Mouse (Mus musculus): Measurements from ENCODE around the gene Hoxa6.

Gene Hoxa6

GRCm38 (mm10) chr6:52214271-52214670, 5.7 kb upstream of the Hoxa6 start:
- peak; percentile 40 for DNase-seq (ENCODE audit: low spot score)

DNA sequence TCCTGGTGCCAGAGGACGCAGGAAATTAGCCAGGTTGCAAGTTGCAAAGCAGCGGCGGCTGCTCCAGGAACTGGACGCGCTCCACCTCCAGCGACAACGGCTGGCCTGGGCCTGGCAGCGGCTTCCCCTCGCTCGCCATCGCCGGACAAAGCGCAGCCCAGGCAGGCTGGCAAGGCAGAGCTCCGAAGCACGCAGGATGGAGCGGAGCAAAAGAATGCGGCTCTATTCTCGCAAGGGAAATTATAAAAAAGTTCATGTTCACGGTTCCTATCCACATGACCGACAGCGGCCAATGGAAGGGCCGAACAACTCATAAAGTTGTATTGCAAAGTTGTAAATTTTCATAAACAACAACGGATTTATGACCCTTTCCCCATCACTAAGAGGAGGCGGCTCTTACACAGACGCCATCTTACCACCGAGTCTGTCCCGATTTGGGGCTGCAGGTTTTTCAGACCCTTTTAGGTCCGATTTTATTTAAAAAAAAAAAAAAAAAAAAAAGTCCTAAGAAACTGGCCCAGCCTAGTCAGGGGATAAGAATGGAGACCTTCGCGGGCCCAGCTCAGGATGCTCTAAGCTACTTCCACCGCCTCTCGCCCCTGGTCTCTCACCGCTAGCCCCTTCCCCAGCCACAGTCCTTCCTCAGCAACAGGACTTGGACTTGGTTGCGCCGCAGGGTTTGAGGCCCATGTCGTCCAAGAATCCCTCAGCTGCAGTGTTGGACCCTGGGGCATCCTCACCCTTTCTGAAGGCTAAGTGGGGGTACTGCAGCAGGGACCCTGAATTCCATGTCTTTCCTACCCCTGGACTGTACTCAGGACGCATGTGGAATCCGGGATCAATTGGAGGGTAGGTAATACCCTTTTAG, 4.8 kb upstream of the Hoxa6 start, which contains the start of the genes Hoxa3 and Gm28308:
TSS of gene Hoxa3 (minus strand) at position 218 of the 868 bp plus-strand sequence.
TSS of gene Gm28308 (minus strand) at position 221 of the 868 bp plus-strand sequence.
- peak; percentile 91 for DNase-seq (ENCODE audit: low spot score)

- peak; percentile 87 for DNase-seq (ENCODE audit: low spot score)
Measured at GRCm38 (mm10) chr6:52212556-52213118, 4.1 kb upstream of the Hoxa6 start.

DNA sequence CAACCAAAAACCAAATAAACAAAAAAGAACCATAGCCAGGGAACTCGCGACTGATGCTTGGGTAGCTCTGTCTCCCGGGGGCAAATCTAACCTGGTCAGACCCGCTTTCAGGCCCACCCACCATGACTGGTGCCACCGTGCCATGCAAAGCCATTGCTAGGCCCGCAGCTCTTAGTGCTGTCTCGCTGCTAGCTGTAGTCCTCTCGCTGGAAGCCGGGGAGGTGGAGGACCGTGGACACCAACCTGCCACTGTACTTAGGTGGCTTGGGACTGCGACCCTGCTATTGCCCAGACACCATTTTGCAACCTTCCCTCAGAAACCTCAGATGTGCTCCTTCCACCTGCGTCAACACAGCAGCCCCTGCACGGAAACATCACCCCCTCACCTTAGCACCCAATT, 3.4 kb upstream of the Hoxa6 start:
- peak; percentile 52 for DNase-seq (ENCODE audit: low spot score)

DNA sequence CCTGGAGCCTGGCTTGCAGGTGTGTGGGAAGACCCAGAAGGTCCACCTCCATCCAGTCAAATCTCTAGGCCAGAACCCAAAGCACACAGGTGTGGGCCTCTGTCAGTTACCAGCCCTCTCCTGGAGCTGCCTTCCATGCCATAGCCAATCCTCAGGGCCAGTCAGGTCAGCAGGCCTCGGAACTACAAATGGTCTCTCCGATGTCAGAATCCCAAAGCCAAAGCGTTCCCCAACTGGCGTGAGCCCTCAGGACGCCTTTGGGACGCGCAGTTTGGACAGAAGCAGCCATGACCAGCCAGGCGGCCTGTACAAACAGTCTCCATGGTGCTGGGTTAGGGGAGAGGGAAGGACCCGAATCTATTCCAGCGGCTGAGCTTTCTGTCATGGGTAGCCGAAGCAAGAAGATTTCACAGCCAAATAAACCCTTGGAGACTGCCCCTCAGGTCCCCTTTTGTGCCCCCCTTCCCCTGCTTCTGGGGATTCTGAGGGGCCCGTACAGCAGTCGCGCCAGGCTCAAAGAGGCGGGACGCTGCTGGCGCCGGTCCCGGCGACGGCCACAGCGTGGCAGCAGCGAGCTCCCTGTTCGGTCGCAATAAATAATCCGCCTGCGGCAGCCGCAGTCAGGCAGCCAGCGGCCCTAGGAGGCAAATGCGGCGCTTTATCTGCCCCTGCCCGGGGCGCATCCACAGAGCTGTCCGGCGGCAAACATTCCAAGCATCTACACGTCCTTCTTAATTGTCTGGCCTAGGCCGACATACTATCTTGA, 2.8 kb upstream of the Hoxa6 start:
- peak; percentile 91 for DNase-seq (ENCODE audit: low spot score)

- no peak for DNase-seq (ENCODE audit: low spot score)
Measured at GRCm38 (mm10) chr6:52209685-52210046, 1.1 kb upstream of the Hoxa6 start.

GRCm38 (mm10) chr6:52208868-52209684, 554 bp upstream of the Hoxa6 start:
- no peak for DNase-seq (ENCODE audit: low spot score)

DNA sequence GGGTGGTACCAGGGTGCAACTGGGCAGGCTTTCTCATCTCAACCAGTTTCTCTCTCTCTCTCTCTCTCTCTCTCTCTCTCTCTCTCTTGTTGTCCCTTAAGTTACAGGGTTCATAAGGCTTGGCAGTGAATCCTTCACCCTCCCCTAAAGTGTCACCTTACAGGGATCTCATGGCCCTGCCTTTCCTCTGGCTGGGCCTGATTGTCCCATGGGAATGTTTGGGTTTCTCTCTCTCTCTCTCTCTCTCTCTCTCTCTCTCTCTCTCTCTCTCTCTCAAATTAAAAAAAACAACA, 892 bp downstream of the Hoxa6 start:
- no peak for DNase-seq (ENCODE audit: low spot score)

DNA sequence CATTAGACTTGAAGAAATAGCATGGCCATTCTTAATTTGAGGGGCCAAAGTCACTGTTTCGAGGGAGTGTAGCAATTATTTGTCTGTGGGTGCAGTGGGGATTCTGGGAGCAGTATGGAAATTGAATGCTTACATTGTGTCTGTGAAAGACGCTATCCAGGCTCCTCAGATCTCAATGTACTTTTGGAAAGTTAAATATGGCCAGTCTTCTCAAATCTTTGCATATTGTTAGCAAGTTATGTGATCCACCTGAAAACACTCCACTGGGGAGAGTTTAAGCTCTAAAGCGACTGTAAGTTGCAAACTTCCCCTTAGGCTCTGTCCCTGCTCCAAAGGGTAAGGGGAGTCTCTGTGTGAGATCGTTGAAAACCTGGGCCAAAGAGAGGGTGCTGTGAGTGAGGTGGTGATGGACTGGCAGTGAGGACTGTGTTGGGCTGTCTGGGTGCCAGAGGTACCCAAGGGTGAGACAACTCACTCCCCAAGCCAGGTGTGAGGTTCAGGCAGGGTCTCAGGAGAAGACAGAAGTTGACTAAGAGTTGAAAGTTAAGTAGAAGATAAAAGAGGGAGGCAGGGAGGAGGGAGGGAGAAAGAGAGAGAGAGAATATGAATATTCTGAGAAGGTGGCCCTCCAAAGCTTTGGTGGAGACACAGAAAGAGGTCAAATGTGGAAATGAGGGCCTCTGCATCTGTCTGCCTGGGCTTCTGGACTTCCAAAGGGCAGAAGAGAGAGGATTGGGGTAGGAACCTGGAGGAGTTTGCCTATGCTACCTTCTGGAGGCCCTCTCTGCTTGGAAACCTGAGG, 1.4 kb downstream of the Hoxa6 start:
- no peak for DNase-seq (ENCODE audit: low spot score)

DNA sequence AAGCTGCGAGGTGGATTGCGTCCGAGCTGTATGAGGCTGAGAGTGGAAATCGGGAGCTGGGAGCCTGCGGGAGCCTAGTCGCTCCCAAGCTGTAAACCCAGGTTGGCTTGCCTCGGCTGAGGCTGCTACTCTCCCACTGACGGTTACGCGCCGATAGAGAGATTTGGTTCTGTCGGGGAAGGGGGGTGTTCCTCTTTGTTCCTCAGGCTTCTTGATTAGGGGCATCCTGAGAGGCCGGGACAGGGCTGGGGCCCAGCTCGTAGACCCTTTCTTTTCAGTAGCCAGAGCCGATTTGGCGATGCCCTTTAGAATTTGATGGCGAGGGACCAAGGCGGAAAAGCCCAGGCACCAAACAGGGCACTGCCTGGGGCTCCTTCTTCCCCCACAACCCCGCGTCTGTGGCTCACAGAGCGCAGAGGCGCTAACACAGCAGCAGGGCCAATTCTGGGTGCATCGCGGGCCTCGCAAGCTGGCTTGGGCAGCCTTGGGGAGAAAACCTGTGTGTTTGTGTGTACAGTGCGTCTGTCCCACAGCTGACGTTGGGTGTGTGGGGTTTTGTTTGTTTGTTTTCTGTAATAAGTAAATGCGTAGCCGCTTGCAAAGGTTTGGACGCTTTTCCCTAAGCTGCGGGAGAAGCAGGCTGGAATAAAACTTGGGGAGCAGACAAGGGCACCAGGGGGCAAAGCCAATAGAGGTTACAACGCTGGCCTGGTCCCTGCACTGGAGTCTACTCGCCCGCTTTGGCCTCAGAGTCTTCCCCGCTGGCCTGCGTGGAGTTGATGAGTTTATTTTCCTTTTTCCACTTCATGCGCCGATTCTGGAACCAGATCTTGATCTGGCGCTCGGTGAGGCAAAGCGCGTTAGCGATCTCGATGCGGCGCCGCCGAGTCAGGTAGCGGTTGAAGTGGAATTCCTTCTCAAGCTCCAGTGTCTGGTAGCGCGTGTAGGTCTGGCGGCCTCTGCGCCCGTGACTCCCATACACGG, 2.6 kb downstream of the Hoxa6 start:
- no peak for DNase-seq (ENCODE audit: low spot score)

DNA sequence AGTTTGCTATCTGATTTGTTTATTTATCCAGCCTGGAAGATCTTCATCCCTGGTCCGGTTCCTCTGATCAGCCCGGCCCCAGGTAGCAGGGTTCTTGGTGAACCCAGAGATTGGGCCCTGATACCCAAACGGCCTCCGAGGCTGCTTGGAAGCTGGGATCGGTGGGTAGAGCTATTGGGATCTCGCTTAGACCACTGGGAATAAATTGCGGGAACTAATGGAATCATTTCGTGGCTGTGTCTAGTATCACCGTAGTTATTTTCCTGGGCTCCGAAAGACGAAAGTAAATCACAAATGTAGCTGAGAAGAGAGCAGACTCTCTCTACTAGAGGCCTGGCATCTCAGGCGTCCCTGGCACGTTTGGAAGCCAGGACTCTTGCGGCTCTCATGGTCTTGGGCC, 3.3 kb downstream of the Hoxa6 start:
- DNase-seq (ENCODE audit: low spot score): no peak

GRCm38 (mm10) chr6:52204050-52204752, 4.3 kb downstream of the Hoxa6 start, which contains the start of gene Hoxa5:
Gene Hoxa5 (minus strand): TSS chr6:52204587.
- peak; percentile 90 for DNase-seq (ENCODE audit: low spot score)

DNA sequence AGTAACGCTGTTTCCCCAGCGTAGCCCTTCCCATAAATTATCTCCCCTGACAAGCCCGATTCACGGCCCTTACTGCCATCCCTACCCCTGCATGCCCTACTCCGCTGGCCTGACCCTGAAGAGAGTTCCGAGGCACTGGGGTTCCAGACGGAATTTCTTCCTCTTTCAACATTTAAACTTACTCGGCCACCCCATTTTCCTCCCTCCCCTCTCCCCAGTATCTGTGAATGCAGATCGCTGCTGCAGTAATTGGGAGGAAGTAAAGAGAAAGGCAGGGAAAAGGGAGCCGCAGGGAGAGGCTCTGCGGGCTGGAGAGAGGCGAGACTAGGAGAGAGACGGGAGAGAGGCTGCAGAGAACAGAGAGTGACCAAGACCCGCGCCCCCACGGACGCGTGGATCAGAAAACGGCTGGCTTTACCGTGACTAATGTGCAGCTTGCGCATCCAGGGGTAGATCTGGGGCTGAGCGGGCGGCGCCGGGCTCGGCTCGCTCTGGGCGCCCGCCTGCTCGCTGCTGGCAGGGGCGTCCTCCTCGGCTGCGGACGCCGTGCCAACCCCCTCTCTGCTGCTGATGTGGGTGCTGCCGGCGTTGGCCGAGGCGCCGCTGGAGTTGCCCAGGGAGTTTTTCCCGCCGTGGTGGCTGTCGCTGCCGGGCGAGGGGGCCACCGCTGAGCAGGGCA, 5.0 kb downstream of the Hoxa6 start:
- DNase-seq (ENCODE audit: low spot score): peak; percentile 34

DNA sequence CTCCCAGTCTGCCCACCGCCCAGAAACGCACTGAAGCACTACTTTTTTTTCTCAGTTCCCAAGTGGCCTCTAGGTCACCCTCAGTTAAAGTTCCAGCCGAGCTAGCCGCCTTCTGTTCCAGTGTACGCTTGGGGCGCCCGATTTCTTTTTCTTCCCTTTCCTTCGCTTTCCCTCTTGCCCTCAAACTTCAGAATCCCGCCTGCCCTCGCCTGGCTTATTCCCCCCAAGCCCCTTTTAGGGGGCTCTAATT, 5.5 kb downstream of the Hoxa6 start:
- no peak for DNase-seq (ENCODE audit: low spot score)

DNA sequence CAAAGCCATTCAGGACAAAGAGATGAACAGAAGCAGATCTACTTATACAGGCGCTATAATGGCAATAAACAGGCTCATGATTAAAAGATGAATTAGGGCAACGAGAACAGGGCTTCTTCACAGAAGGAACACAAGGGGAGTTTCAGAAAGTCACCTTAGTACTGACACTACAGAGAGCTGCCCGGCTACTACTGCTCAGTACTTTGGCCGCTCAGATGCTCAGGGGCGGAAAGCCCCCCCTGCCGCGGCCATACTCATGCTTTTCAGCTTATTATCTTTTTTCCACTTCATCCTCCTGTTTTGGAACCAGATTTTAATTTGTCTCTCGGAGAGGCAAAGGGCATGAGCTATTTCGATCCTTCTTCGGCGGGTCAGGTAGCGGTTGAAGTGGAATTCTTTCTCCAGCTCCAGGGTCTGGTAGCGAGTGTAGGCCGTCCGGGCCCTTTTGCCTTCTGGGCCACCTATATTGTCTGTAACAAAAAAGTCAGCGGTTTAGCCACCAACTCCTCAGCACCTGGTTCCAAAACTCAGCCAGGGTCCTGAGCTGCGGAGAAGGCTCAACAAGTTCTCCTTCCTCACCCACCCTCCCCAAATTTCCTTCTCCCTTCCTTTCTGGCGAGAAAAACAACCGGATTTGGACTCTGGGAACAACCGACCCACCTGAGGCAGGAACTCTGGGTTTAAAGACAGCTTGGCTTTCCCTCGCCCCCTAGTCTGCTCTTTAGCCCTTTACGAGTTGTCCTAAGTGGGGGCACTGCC, 6.0 kb downstream of the Hoxa6 start:
- no peak for DNase-seq (ENCODE audit: low spot score)

DNA sequence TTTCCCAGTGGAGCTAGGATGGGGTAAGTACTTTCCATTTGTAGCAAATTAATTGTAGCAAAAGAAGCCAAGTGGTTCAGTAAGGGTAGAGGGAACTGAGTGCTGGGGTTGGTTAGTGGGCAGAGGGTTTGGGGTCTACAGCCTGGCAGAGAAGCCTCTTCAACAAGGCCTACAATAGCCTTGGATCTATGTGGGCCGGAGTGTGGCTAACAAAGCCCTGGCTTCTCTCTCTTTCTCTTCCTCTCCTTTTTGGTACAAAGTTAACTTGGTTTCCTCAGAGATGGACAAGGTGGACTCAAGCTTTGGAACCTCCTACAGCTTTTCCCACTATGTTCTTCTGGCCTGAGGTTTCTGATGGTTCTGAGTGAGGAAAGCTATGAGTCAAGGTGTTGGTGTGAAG, 7.3 kb downstream of the Hoxa6 start:
- DNase-seq (ENCODE audit: low spot score): no peak

DNA sequence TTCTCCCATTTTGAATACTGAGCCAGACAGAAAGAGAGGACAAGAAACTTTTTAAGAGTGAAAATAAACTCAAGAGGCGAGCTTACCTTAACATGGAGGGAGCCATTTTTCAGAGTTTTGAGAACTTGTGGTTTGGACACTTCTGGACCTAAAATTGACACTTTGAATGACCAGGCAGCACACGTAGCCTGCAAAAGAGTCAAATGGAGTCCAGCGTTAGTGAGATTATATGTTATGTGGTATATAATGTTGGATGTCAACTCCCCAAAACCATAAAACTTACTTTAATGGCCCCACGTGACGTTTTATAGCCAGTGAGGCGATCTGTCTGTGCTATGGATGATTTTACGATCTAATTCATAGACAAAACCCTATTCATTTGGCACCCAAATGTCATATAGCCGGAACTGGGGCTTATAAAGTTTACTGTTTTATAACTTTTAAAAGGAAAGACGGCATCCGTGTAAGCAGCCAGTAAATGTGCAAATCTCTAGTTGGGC, 7.7 kb downstream of the Hoxa6 start:
- DNase-seq (ENCODE audit: low spot score): no peak

DNA sequence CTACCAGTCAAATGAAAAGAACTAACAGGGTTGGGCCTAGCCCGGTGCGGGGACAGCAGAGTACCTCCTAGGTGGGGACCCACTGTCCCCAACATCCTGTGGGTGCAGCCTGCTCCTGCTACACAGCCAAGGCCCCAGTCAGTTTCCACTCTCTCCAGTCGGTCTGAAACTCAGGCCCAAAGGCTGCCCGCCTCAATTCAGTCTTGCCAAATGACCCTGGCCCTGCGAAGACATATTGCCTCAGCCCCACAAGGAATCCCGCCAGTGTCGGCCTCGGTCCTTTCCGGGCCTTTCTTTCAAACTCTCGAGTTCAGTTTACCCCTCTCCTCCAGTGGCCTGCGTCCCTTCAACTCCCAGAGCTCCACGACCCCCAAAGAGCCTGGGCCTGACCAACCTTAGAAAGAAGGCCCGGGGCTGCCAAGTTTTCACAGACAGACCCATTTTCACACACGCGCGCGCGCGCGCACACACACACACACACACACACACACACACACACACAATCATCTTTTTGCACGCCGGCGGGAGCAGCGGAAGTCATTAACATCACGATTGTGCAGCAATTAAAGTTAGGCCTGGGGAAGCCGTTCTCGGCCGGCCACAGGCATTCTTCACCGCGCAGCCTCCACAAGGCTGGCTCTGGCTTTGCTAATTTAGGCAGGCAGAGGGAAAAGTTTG, 8.3 kb downstream of the Hoxa6 start:
- no peak for DNase-seq (ENCODE audit: low spot score)

All from adipocyte (in vitro differentiated cells).